In genomic region chr9:98424725-98425210, GRCm38 (mm10) we compare ENCODE assay signal across 8 mouse cellular contexts. TPM values are rescaled to one million over a fixed set of nuclear protein-coding genes. Genes with fewer than 3 reads are reported as not detected.
DNase-seq lines count a peak whose midpoint lies in the region; ATAC-seq and TF ChIP-seq lines count a peak whose summit lies in the region.

No protein-coding gene starts in this region.

- no peaks in the 10 kb centered on the region for H3K27me3 ChIP-seq in embryonic facial prominence, embryonic 12.5 days
- H3K27me3 ChIP-seq in heart, embryonic 14.5 days (ENCODE audit: control insufficient read depth, insufficient read depth, low read length): no peaks in the 10 kb centered on the region
- no peaks in the 10 kb centered on the region for H3K27me3 ChIP-seq in kidney, postnatal 0 days (ENCODE audit: insufficient read depth, low read length)
- no peaks in the 10 kb centered on the region for H3K27me3 ChIP-seq in stomach, embryonic 14.5 days (ENCODE audit: control insufficient read depth, insufficient read depth, low read length)

- WGBS in embryonic facial prominence, embryonic 12.5 days: 1% methylated on average over 39 of the region's 42 CpGs
- 1% methylated on average over 40 of the region's 42 CpGs for WGBS in heart, embryonic 14.5 days
- WGBS in kidney, postnatal 0 days: 2% methylated on average over 41 of the region's 42 CpGs
- under 1% methylated on average over 36 of the region's 42 CpGs for WGBS in stomach, embryonic 14.5 days

- H3K4me3 ChIP-seq in embryonic facial prominence, embryonic 12.5 days: peak overlapping the region; percentile 49
- H3K4me3 ChIP-seq in heart, embryonic 14.5 days (ENCODE audit: control insufficient read depth in 1 of 2, insufficient read depth in 1 of 2, low read depth in 1 of 2, low read length in 2 of 2): peak overlapping the region; percentile 51 to 72
- peak overlapping the region; percentile 65 for H3K4me3 ChIP-seq in kidney, postnatal 0 days (replicated peaks; ENCODE audit: low read depth, low read length)
- peak overlapping the region; percentile 70 for H3K4me3 ChIP-seq in stomach, embryonic 14.5 days (ENCODE audit: low read depth, low read length)

- no peak for TF ChIP-seq CTCF in kidney, postnatal 0 days (IDR thresholded peaks at IDR 0.05; ENCODE audit: low read depth)

- peak overlapping the region; percentile 60; the same call in 1 of the 2 replicates for H3K27ac ChIP-seq in embryonic facial prominence, embryonic 12.5 days
- peak overlapping the region; percentile 40 to 86; a peak in 2 of 4 replicates for H3K27ac ChIP-seq in heart, embryonic 14.5 days (replicated peaks in 1 of 2; ENCODE audit: control insufficient read depth in 1 of 2, insufficient read depth in 1 of 2, low read depth in 2 of 2, low read length in 2 of 2)
- peak overlapping the region; percentile 57; the same call in 1 of the 2 replicates for H3K27ac ChIP-seq in kidney, postnatal 0 days
- peak overlapping the region; percentile 39; the same call in 1 of the 2 replicates for H3K27ac ChIP-seq in stomach, embryonic 14.5 days (ENCODE audit: low read length)

- peak overlapping the region; percentile 70 for H3K4me2 ChIP-seq in embryonic facial prominence, embryonic 12.5 days (replicated peaks)
- H3K4me2 ChIP-seq in heart, embryonic 14.5 days (ENCODE audit: low read length): peak overlapping the region; percentile 76
- peak overlapping the region; percentile 92 for H3K4me2 ChIP-seq in kidney, postnatal 0 days (ENCODE audit: low read length)
- H3K4me2 ChIP-seq in stomach, embryonic 14.5 days (replicated peaks; ENCODE audit: low read depth, low read length): peak overlapping the region; percentile 75

- DNase-seq in cerebellum, postnatal 10 days: peak; percentile 12 to 32
- no peak for DNase-seq in cerebellum, adult 9-10 months
- DNase-seq in kidney, postnatal 0 days (ENCODE audit: low spot score): peak; percentile 76
- DNase-seq in lung, postnatal 4 days: peak; percentile 73 to 86
- no peak for DNase-seq in MN1 (ENCODE audit: low spot score)

- H3K9me3 ChIP-seq in embryonic facial prominence, embryonic 12.5 days: no peaks in the 10 kb centered on the region
- H3K9me3 ChIP-seq in heart, embryonic 14.5 days (ENCODE audit: control insufficient read depth, low read length): no peaks in the 10 kb centered on the region
- H3K9me3 ChIP-seq in kidney, postnatal 0 days (replicated peaks; ENCODE audit: low read length): no peaks in the 10 kb centered on the region
- no peaks in the 10 kb centered on the region for H3K9me3 ChIP-seq in stomach, embryonic 14.5 days (ENCODE audit: control insufficient read depth, low read depth, low read length)

- peak overlapping the region; percentile 69 for H3K9ac ChIP-seq in embryonic facial prominence, embryonic 12.5 days
- H3K9ac ChIP-seq in heart, embryonic 14.5 days (ENCODE audit: low read length): peak overlapping the region; percentile 65
- H3K9ac ChIP-seq in kidney, postnatal 0 days (ENCODE audit: low read depth, low read length): peak overlapping the region; percentile 66
- H3K9ac ChIP-seq in stomach, embryonic 14.5 days (replicated peaks; ENCODE audit: low read depth, low read length): peak overlapping the region; percentile 60

- peak; percentile 61; the same call in 1 of the 2 replicates for ATAC-seq in embryonic facial prominence, embryonic 12.5 days (ENCODE audit: insufficient number of reproducible peaks, insufficient read depth, low FRiP score, low TSS enrichment)
- ATAC-seq in heart, embryonic 14.5 days (ENCODE audit: insufficient number of reproducible peaks, insufficient read depth, low FRiP score, low read depth): peak; percentile 63; the same call in 1 of the 2 replicates
- ATAC-seq in kidney, postnatal 0 days (replicated peaks; ENCODE audit: low FRiP score, low read depth): peak; percentile 69
- ATAC-seq in stomach, embryonic 14.5 days (ENCODE audit: insufficient number of reproducible peaks, insufficient read depth, low FRiP score, low read depth): peak; percentile 76; the same call in 1 of the 2 replicates

- H3K36me3 ChIP-seq in embryonic facial prominence, embryonic 12.5 days: 0 out of 2 replicates have a peak, but pooled peaks cover 4% of the 10 kb centered on the region
- no peaks in the 10 kb centered on the region for H3K36me3 ChIP-seq in heart, embryonic 14.5 days (ENCODE audit: control insufficient read depth, insufficient read depth, low read length)
- no peaks in the 10 kb centered on the region for H3K36me3 ChIP-seq in kidney, postnatal 0 days (ENCODE audit: insufficient read depth, low read length)
- H3K36me3 ChIP-seq in stomach, embryonic 14.5 days (ENCODE audit: control insufficient read depth, insufficient read depth, low read length): no peaks in the 10 kb centered on the region

- peaks cover 60% of the 10 kb centered on the region for H3K4me1 ChIP-seq in embryonic facial prominence, embryonic 12.5 days
- peaks cover 24 to 25% of the 10 kb centered on the region in 2 experiments for H3K4me1 ChIP-seq in heart, embryonic 14.5 days (ENCODE audit: control insufficient read depth in 2 of 2, insufficient read depth in 2 of 2, low read length in 2 of 2)
- peaks cover 31% of the 10 kb centered on the region for H3K4me1 ChIP-seq in kidney, postnatal 0 days (replicated peaks; ENCODE audit: insufficient read depth, low read length)
- H3K4me1 ChIP-seq in stomach, embryonic 14.5 days (ENCODE audit: control insufficient read depth, insufficient read depth, low read length): peaks cover 46% of the 10 kb centered on the region

RNA-seq across cellular contexts. Expression of gene Rbp1, which starts 2.0 kb away (rescaled TPM):
- 81.0 and 85.8 TPM in 2 replicates for polyA plus RNA-seq in embryonic facial prominence, embryonic 12.5 days (2016; fragmentation: Nextera tagmentation; extraction: Ambion mirVana)
- polyA plus RNA-seq in heart, embryonic 14.5 days (2014; fragmentation: Nextera tagmentation; extraction: Ambion mirVana): 58.9 and 70.7 TPM in 2 replicates
- 112 and 113 TPM in 2 replicates for polyA plus RNA-seq in kidney, postnatal 0 days (2015; fragmentation: Nextera tagmentation; extraction: Ambion mirVana)
- 93.0 and 101 TPM in 2 replicates for polyA plus RNA-seq in stomach, embryonic 14.5 days (2014; fragmentation: Nextera tagmentation; extraction: Ambion mirVana)

Comparison
In these comparisons a context has a peak if more than half of its experiments do, and no peak if none do; other contexts are left out.
1. DNase-seq: peak in cerebellum, postnatal 10 days (2 of 2), kidney, postnatal 0 days (single experiment) and lung, postnatal 4 days (2 of 2); none in cerebellum, adult 9-10 months (single experiment) and MN1 (single experiment).
2. Peak in every context shown above with its lines, with median percentiles within 50 percentile points of each other: ATAC-seq, H3K27ac ChIP-seq, H3K4me2 ChIP-seq, H3K4me3 ChIP-seq and H3K9ac ChIP-seq.